Comparison of ENCODE assay signal across 8 mouse cellular contexts in the genomic region with DNA sequence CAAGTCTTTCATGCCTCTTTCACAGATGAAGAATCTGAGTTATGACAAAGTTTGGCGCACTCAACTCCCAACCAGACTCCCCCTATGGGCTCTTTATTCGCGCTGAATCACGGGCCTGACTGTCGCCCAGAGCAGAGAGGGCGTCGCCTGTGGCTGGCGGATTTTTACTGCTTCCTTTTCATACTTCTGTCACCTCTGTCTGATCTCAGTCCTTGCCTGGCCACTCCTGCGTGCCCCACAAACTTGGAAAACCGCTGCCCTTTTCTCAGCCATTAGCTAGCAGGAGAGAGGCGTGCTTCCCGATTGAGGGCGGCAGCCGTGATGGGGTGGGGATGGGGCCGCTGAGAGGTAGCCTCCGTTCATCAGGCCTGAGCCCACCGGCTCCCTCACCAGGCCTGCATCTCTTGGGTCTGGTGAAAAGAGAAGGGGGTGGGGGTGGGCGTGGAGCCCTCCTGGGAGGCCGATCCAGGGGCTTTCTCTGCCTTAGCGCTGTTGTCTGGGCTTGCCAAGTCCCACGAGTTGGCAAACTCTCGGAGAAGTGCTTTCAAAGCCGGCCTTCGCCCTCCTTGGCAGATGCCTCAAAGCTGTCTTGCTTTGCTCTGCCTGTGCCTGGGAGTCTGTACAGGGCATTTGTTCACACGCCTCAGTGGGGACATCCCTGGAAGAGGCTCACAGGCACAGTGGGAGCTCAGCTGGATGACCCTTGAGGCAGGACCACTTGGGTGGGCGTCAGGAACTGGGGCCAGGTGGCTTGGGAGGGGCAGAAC.
DNase-seq lines count a peak whose midpoint lies in the region; ATAC-seq and TF ChIP-seq lines count a peak whose summit lies in the region.

No protein-coding gene starts in this region.

- no peaks in the 10 kb centered on the region for H3K36me3 ChIP-seq in forebrain, embryonic 13.5 days (ENCODE audit: poor library complexity, severe bottlenecking)
- H3K36me3 ChIP-seq in liver, embryonic 13.5 days, result no peaks in the 10 kb centered on the region
- no peaks in the 10 kb centered on the region for H3K36me3 ChIP-seq in neural tube, embryonic 11.5 days (ENCODE audit: control insufficient read depth, insufficient read depth, low read length)
- H3K36me3 ChIP-seq in testis, adult 2 months (ENCODE audit: control insufficient read depth, insufficient read depth, low read length), result no peaks in the 10 kb centered on the region

- no peak for TF ChIP-seq CTCF in testis, adult 2 months (IDR thresholded peaks at IDR 0.05; ENCODE audit: control insufficient read depth, insufficient read depth, insufficient replicate concordance, low read depth, low read length)

- peak overlapping the region; percentile 60 for H3K4me2 ChIP-seq in forebrain, embryonic 13.5 days
- peak overlapping the region; percentile 49 for H3K4me2 ChIP-seq in liver, embryonic 13.5 days
- peak overlapping the region; percentile 54 for H3K4me2 ChIP-seq in neural tube, embryonic 11.5 days (ENCODE audit: low read depth)

- TF ChIP-seq POLR2A in testis, adult 2 months (IDR thresholded peaks at IDR 0.05; ENCODE audit: control insufficient read depth, low read depth, low read length), result no peak

- H3K27ac ChIP-seq in forebrain, embryonic 13.5 days, result no peak overlapping the region
- H3K27ac ChIP-seq in liver, embryonic 13.5 days, result no peak overlapping the region
- no peak overlapping the region for H3K27ac ChIP-seq in neural tube, embryonic 11.5 days (ENCODE audit: low read depth, low read length)
- H3K27ac ChIP-seq in testis, adult 2 months (ENCODE audit: control insufficient read depth, insufficient read depth, low read depth, low read length), result no peak overlapping the region

- H3K9me3 ChIP-seq in forebrain, embryonic 13.5 days (replicated peaks), result no peaks in the 10 kb centered on the region
- H3K9me3 ChIP-seq in liver, embryonic 13.5 days (replicated peaks), result no peaks in the 10 kb centered on the region
- H3K9me3 ChIP-seq in neural tube, embryonic 11.5 days (ENCODE audit: control insufficient read depth, low read length), result no peaks in the 10 kb centered on the region

- H3K27me3 ChIP-seq in forebrain, embryonic 13.5 days, result peaks cover 7% of the 10 kb centered on the region
- peaks cover 17% of the 10 kb centered on the region for H3K27me3 ChIP-seq in liver, embryonic 13.5 days
- peaks cover 5% of the 10 kb centered on the region; the same call in 1 of the 2 replicates for H3K27me3 ChIP-seq in neural tube, embryonic 11.5 days (ENCODE audit: control insufficient read depth, insufficient read depth, low read length)
- H3K27me3 ChIP-seq in testis, adult 2 months (ENCODE audit: control insufficient read depth, insufficient read depth, low read length), result no peaks in the 10 kb centered on the region

- peak overlapping the region; percentile 40 for H3K9ac ChIP-seq in forebrain, embryonic 13.5 days
- H3K9ac ChIP-seq in liver, embryonic 13.5 days, result 0 out of 2 replicates have a peak overlapping the region, but pooled peaks have one; percentile 31
- H3K9ac ChIP-seq in neural tube, embryonic 11.5 days (ENCODE audit: low read length), result peak overlapping the region; percentile 59

- 1% methylated on average over 24 of the region's 26 CpGs for WGBS in forebrain, embryonic 13.5 days
- 6% methylated on average over 26 of the region's 26 CpGs for WGBS in liver, embryonic 13.5 days (ENCODE audit: insufficient replicate concordance)
- WGBS in neural tube, embryonic 11.5 days, result 1% methylated on average over 26 of the region's 26 CpGs

- peaks cover 12% of the 10 kb centered on the region for H3K4me1 ChIP-seq in forebrain, embryonic 13.5 days
- peaks cover 12% of the 10 kb centered on the region for H3K4me1 ChIP-seq in liver, embryonic 13.5 days (replicated peaks)
- peaks cover 13% of the 10 kb centered on the region for H3K4me1 ChIP-seq in neural tube, embryonic 11.5 days (ENCODE audit: control insufficient read depth, insufficient read depth, low read length)
- peaks cover 7% of the 10 kb centered on the region for H3K4me1 ChIP-seq in testis, adult 2 months (ENCODE audit: control insufficient read depth, insufficient read depth, low read length)

- DNase-seq in layer of hippocampus, adult 11-12 months (ENCODE audit: low spot score), result peak; percentile 14
- no peak for DNase-seq in layer of hippocampus, adult 9-10 months (ENCODE audit: low spot score)
- DNase-seq in heart, postnatal 10 days, result peak; percentile 65 to 73
- DNase-seq in kidney, postnatal 25 days, result peak; percentile 75 to 87
- DNase-seq in liver, embryonic 13.5 days, result no peak
- DNase-seq in neural tube, embryonic 11.5 days (ENCODE audit: low spot score), result peak; percentile 58

- peak overlapping the region; percentile 32 for H3K4me3 ChIP-seq in forebrain, embryonic 13.5 days
- peak overlapping the region; percentile 16 for H3K4me3 ChIP-seq in liver, embryonic 13.5 days (replicated peaks)
- peak overlapping the region; percentile 27 for H3K4me3 ChIP-seq in neural tube, embryonic 11.5 days (ENCODE audit: low read depth, low read length)
- peak overlapping the region; percentile 11 for H3K4me3 ChIP-seq in testis, adult 2 months (ENCODE audit: control insufficient read depth, low read depth, low read length)

- peak; percentile 85 for ATAC-seq in forebrain, embryonic 13.5 days
- ATAC-seq in liver, embryonic 13.5 days (ENCODE audit: low read depth), result no peak
- ATAC-seq in neural tube, embryonic 11.5 days (ENCODE audit: insufficient read depth, low FRiP score, low TSS enrichment), result peak; percentile 60; the same call in 1 of the 2 replicates

- intact Hi-C loops in heart, postnatal 10 days (cut with DNase I), result loop anchor here (1.0 kb wide), 1 partner anchor 133 kb away; a partner anchor contains a TSS

Comparison
In these comparisons a context has a peak if more than half of its experiments do, and no peak if none do; other contexts are left out.
1. DNase-seq: peak in layer of hippocampus, adult 11-12 months (single experiment), heart, postnatal 10 days (2 of 2), kidney, postnatal 25 days (2 of 2) and neural tube, embryonic 11.5 days (single experiment); none in layer of hippocampus, adult 9-10 months (single experiment) and liver, embryonic 13.5 days (single experiment).
2. Peak in every context shown above with its lines, with median percentiles within 50 percentile points of each other: H3K4me2 ChIP-seq, H3K4me3 ChIP-seq and H3K9ac ChIP-seq.